Mouse (Mus musculus) intestine, embryonic 15.5 days (tissue): Measurements from ENCODE around the gene Rbfox1. TPM values are rescaled to one million over a fixed set of nuclear protein-coding genes. Genes with fewer than 3 reads are reported as not detected.

Source experiments
- ATAC-seq: fragments of 200-750 bp; cut with Nextera tagmentation; 2 replicates; pipeline ENCODE4 v1.8.0; 2017; ENCODE audit warnings: moderate TSS enrichment, moderate library complexity
- H3K27ac ChIP-seq: fragments of 300-500 bp; sonication (generic); 2 replicates; pipeline ENCODE4 v1.5.1; 2015; ENCODE audit warnings: mild to moderate bottlenecking, inconsistent platforms
- H3K27me3 ChIP-seq: fragments of 300-500 bp; sonication (generic); replicated peaks from 2 replicates; pipeline ENCODE4 v1.6.1; 2015; ENCODE audit warnings: inconsistent platforms
- H3K36me3 ChIP-seq: fragments of 300-500 bp; sonication (generic); 2 replicates; pipeline ENCODE4 v1.6.1; 2015; ENCODE audit warnings: inconsistent platforms
- H3K4me1 ChIP-seq: fragments of 300-500 bp; sonication (generic); replicated peaks from 2 replicates; pipeline ENCODE4 v1.6.1; 2015; ENCODE audit warnings: inconsistent platforms
- H3K4me2 ChIP-seq: fragments of 300-500 bp; sonication (generic); replicated peaks from 2 replicates; pipeline ENCODE4 v1.6.1; 2015; ENCODE audit warnings: mild to moderate bottlenecking, inconsistent platforms
- H3K4me3 ChIP-seq: fragments of 300-500 bp; sonication (generic); replicated peaks from 2 replicates; pipeline ENCODE4 v1.5.1; 2015; ENCODE audit warnings: inconsistent platforms
- H3K9ac ChIP-seq: fragments of 300-500 bp; sonication (generic); 2 replicates; pipeline ENCODE4 v1.6.1; 2015; ENCODE audit warnings: inconsistent platforms
- H3K9me3 ChIP-seq: fragments of 300-500 bp; sonication (generic); 2 replicates; pipeline ENCODE4 v1.6.1; 2016; ENCODE audit warnings: inconsistent platforms
- WGBS: fragments of 180-500 bp; shearing (Covaris S2); methylation state at CpG from one replicate; pipeline ENCODE4 v1.1.7; 2015; 5-methylcytosine and 5-hydroxymethylcytosine counted together
- polyA plus RNA-seq: library from polyadenylated mRNA; unstranded; fragments of >200 nt; fragmentation: Nextera tagmentation; extraction: Ambion mirVana; gene quantifications from 2 replicates; pipeline ENCODE4 v1.2.1, GENCODE M21; 2015

Gene Rbfox1
- polyA plus RNA-seq, 1 experiment from 2014 or later, result 3.3 TPM

GRCm38 (mm10) chr16:6719027-6719426, 833.9 kb downstream of the Rbfox1 start:
- Histone ChIP-seq H3K9me3 (no peaks in the 10 kb centered on the region), H3K4me2 (no peak overlapping the region), H3K27me3 (no peaks in the 10 kb centered on the region), H3K36me3 (no peaks in the 10 kb centered on the region), H3K9ac (no peak overlapping the region), H3K4me1 (no peaks in the 10 kb centered on the region), H3K4me3 (no peak overlapping the region), H3K27ac (no peak overlapping the region)
- ATAC-seq, result no peak
- 63% methylated on average over 8 of the region's 8 CpGs for WGBS

GRCm38 (mm10) chr16:6732646-6733045, 847.5 kb downstream of the Rbfox1 start:
- Histone ChIP-seq H3K36me3 (no peaks in the 10 kb centered on the region), H3K27me3 (no peaks in the 10 kb centered on the region), H3K9me3 (no peaks in the 10 kb centered on the region), H3K4me2 (no peak overlapping the region), H3K27ac (no peak overlapping the region), H3K9ac (no peak overlapping the region), H3K4me3 (no peak overlapping the region), H3K4me1 (no peaks in the 10 kb centered on the region)
- no peak for ATAC-seq
- WGBS, result 57% methylated on average over 4 of the region's 4 CpGs

GRCm38 (mm10) chr16:6733427-6733826, 848.3 kb downstream of the Rbfox1 start:
- Histone ChIP-seq H3K36me3 (no peaks in the 10 kb centered on the region), H3K27ac (no peak overlapping the region), H3K9me3 (no peaks in the 10 kb centered on the region), H3K27me3 (no peaks in the 10 kb centered on the region), H3K9ac (no peak overlapping the region), H3K4me1 (no peaks in the 10 kb centered on the region), H3K4me3 (no peak overlapping the region), H3K4me2 (no peak overlapping the region)
- 93% methylated on average over 3 of the region's 3 CpGs for WGBS
- ATAC-seq, result no peak

DNA sequence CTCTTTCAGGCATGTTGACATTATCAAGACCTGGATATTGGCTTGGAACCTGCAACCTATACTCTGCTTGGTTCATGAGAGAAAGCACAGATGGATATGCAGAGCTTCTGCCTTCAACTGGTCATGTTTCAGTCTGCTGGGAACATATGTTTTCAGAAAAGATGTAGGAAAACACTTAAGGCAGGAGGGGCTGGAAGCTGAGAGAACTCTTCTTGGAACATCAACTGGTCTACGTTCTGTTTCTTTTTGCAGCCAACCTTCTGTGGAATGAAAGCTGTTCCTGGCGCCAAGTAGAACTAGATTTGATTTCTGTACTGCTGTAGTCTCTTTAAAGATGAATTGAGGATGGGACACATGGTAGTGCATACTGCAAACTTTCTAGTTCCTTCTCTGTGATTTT, 851.4 kb downstream of the Rbfox1 start:
- H3K27ac ChIP-seq, result no peak overlapping the region

DNA sequence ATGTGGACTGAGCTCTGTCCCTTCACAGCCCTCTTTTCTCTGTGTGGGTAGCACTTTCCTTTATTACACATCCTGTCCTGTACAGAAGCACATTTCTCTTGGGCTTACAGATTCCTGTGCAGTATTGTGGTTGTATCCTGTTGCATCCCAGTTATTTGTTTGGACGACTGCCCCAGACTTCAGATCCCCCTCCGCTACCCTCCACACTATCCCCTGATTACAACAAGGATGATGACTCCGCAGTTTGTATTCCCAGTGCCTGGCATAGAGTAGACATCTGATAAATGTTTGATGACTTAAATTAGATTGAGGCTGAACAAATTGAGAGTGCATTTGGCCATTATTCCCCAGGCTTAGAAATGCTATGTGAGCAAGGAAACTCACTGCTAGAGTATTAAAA, 851.8 kb downstream of the Rbfox1 start:
- Histone ChIP-seq H3K4me2 (no peak overlapping the region), H3K4me1 (no peaks in the 10 kb centered on the region), H3K9me3 (no peaks in the 10 kb centered on the region), H3K9ac (no peak overlapping the region), H3K36me3 (no peaks in the 10 kb centered on the region), H3K27me3 (no peaks in the 10 kb centered on the region), H3K4me3 (no peak overlapping the region), H3K27ac (no peak overlapping the region)
- ATAC-seq, result no peak
- WGBS, result 78% methylated on average over 3 of the region's 3 CpGs

More for the DNA sequence above, 851.4 kb downstream of the Rbfox1 start:
- H3K27me3 ChIP-seq, result no peaks in the 10 kb centered on the region
- no peaks in the 10 kb centered on the region for H3K9me3 ChIP-seq
- 73% methylated on average over 2 of the region's 2 CpGs for WGBS
- H3K36me3 ChIP-seq, result no peaks in the 10 kb centered on the region
- H3K4me3 ChIP-seq, result no peak overlapping the region
- no peak overlapping the region for H3K4me2 ChIP-seq
- no peaks in the 10 kb centered on the region for H3K4me1 ChIP-seq
- no peak overlapping the region for H3K9ac ChIP-seq
- ATAC-seq, result no peak

DNA sequence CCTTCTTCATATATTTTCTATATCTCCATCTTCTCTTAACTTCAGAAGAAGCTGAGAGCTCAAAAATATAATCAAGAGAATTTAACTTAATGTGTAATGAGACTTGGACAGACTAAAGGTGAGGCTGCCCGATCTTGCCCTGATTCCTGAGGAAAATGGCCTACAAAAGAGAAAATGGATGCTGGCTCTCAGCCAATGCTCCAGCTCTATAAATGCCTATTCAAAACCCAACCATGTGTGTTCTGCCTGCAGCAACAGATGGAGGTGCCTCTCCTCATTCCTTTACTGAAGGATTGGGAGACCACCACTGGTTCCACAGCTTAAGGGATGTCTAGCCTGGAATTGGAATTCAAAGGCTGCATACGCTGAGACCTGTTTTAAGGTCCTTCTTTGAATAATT, 861.0 kb downstream of the Rbfox1 start:
- Histone ChIP-seq H3K4me2 (no peak overlapping the region), H3K9ac (no peak overlapping the region), H3K4me3 (no peak overlapping the region), H3K9me3 (no peaks in the 10 kb centered on the region), H3K4me1 (no peaks in the 10 kb centered on the region), H3K36me3 (no peaks in the 10 kb centered on the region), H3K27ac (no peak overlapping the region), H3K27me3 (no peaks in the 10 kb centered on the region)
- no peak for ATAC-seq
- 86% methylated on average over 2 of the region's 2 CpGs for WGBS

GRCm38 (mm10) chr16:6750491-6750890, 865.3 kb downstream of the Rbfox1 start:
- WGBS, result 70% methylated on average over 2 of the region's 2 CpGs
- Histone ChIP-seq H3K4me2 (no peak overlapping the region), H3K27ac (no peak overlapping the region), H3K9ac (no peak overlapping the region), H3K4me3 (no peak overlapping the region), H3K36me3 (no peaks in the 10 kb centered on the region), H3K27me3 (no peaks in the 10 kb centered on the region), H3K4me1 (no peaks in the 10 kb centered on the region), H3K9me3 (no peaks in the 10 kb centered on the region)
- ATAC-seq, result no peak

GRCm38 (mm10) chr16:6754847-6755246, 869.7 kb downstream of the Rbfox1 start:
- no peak for ATAC-seq
- H3K9me3 ChIP-seq, result no peaks in the 10 kb centered on the region
- H3K4me2 ChIP-seq, result no peak overlapping the region
- no peaks in the 10 kb centered on the region for H3K36me3 ChIP-seq
- H3K4me1 ChIP-seq, result no peaks in the 10 kb centered on the region
- WGBS, result 71% methylated on average over 3 of the region's 3 CpGs
- H3K27ac ChIP-seq, result no peak overlapping the region
- no peak overlapping the region for H3K9ac ChIP-seq
- H3K4me3 ChIP-seq, result no peak overlapping the region
- no peaks in the 10 kb centered on the region for H3K27me3 ChIP-seq

DNA sequence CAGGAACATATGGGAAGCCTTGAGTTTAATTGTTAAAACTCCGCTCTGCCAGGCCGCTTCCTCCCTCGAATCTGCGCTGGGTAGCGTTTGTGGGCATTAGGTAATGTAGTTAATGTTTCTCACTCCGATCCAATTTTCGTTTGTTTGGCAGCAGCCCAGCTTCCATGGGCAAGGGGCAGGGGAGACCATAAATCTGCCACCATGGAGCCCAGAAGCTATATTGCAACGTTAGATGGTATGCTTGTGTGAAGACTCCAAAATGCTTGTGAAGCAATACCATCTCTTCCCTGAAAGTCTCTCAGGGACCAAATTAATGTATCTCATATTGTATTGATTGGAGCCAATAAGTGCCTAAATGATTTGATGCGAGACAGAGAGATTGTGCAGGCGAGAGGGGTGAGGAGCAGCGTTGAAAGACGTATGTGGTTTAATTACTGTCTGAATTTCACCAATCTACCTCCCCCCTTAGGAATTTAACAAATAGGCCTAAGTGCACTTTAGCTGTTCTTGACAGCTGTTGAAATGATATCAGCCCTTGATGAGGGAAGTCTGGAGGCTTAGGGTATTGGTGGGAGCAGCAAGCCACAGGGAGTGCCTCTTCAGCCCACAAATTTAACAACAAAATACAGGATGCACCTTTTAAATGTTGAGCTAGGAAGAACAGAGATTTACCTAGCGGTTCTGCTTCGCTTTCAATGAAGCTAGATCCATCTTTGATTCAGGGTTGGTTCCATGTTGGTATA, 884.5 kb downstream of the Rbfox1 start:
- H3K36me3 ChIP-seq, result no peaks in the 10 kb centered on the region
- no peak overlapping the region for H3K27ac ChIP-seq
- H3K4me2 ChIP-seq, result no peak overlapping the region
- 59% methylated on average over 14 of the region's 14 CpGs for WGBS
- no peaks in the 10 kb centered on the region for H3K4me1 ChIP-seq
- no peak for ATAC-seq
- no peak overlapping the region for H3K9ac ChIP-seq
- H3K27me3 ChIP-seq, result no peaks in the 10 kb centered on the region
- no peak overlapping the region for H3K4me3 ChIP-seq
- no peaks in the 10 kb centered on the region for H3K9me3 ChIP-seq

DNA sequence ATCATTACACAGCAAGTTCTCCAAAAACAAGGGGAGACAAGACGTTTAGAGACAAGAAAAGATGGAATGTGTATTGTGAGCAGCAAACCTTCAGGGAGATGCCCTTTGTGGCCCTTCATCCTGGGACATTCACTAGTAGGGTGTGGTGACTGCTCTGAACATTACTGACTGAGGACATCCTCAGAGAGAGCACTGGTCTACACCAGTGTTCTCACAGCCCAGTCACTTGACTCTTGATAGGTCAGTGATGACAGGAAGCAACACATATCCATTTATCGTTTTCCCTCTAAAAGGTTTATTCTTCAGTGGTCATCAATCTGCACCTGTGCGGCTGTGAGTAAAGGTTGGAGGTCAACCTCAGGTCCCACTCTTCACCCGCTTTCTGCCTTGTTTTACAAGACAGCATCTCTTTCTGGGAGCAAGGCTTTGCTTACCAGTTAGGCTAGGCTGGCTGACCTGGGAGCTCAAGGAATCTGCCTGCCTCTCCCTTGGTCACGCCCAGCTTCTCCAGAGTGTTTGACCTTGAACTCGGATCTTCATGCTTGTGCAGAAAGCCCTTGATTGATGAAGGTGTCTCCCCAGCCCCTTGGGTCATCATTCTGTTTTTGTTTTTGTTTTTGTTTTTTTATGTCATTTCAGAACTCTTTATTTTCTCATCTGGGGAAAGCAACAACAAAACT, 892.5 kb downstream of the Rbfox1 start:
- WGBS, result 79% methylated on average over 6 of the region's 6 CpGs

GRCm38 (mm10) chr16:6784144-6784543, 899.0 kb downstream of the Rbfox1 start:
- H3K4me2 ChIP-seq, result no peak overlapping the region

More for the DNA sequence above, 892.5 kb downstream of the Rbfox1 start:
- H3K9ac ChIP-seq, result no peak overlapping the region
- no peak overlapping the region for H3K4me3 ChIP-seq
- no peaks in the 10 kb centered on the region for H3K36me3 ChIP-seq
- H3K9me3 ChIP-seq, result no peaks in the 10 kb centered on the region
- H3K27me3 ChIP-seq, result no peaks in the 10 kb centered on the region
- no peak overlapping the region for H3K4me2 ChIP-seq
- ATAC-seq, result no peak
- no peak overlapping the region for H3K27ac ChIP-seq
- H3K4me1 ChIP-seq, result no peaks in the 10 kb centered on the region

DNA sequence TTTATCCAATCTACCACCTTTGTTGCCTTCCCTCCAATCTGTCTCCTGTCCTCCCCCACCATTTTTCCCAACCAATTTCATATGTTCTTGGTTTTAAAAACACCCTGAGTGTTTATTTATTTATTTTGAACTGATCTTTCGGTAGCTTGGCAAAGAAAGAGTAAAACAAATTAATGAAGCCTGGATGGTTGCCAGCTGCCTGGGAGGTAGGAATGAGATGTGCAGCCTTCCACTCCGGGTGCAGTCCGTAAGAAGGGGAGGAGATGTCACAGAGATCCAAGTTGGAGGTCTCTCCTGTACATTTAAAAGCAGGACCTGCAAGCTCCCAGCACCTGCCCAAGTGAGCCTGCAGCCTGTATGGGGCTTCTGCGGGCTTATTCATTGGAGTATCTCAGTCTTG, 899.9 kb downstream of the Rbfox1 start:
- no peaks in the 10 kb centered on the region for H3K36me3 ChIP-seq
- no peaks in the 10 kb centered on the region for H3K9me3 ChIP-seq
- no peak overlapping the region for H3K4me3 ChIP-seq
- H3K9ac ChIP-seq, result no peak overlapping the region
- no peak overlapping the region for H3K4me2 ChIP-seq
- 53% methylated on average over 4 of the region's 4 CpGs for WGBS
- no peaks in the 10 kb centered on the region for H3K4me1 ChIP-seq
- H3K27ac ChIP-seq, result no peak overlapping the region
- ATAC-seq, result no peak
- H3K27me3 ChIP-seq, result no peaks in the 10 kb centered on the region

More at GRCm38 (mm10) chr16:6784144-6784543, 899.0 kb downstream of the Rbfox1 start:
- Histone ChIP-seq H3K27me3 (no peaks in the 10 kb centered on the region), H3K4me1 (no peaks in the 10 kb centered on the region), H3K4me3 (no peak overlapping the region), H3K36me3 (no peaks in the 10 kb centered on the region), H3K27ac (no peak overlapping the region), H3K9me3 (no peaks in the 10 kb centered on the region), H3K9ac (no peak overlapping the region)
- 58% methylated on average over 5 of the region's 5 CpGs for WGBS
- no peak for ATAC-seq

DNA sequence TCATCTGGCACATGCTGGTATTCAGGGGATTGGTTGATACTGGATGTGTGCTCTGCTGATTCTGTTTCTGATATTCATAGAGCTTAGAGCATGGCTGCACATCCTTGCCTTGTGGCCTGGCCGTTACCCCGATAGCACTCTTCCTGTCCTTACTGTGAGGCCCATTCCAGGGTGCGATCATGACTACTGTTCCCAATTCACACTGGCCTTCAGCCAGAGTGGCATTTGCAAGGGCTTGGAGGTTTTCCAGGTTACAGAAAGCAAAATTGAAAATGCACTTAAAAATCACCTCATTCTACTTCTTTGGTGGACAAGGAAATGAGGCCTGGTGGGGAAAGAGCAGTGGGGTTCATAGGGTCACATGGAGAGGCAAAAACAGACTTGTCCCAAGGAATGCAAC, 906.1 kb downstream of the Rbfox1 start:
- H3K9me3 ChIP-seq, result no peaks in the 10 kb centered on the region
- H3K4me2 ChIP-seq, result no peak overlapping the region
- WGBS, result 68% methylated on average over 3 of the region's 3 CpGs
- ATAC-seq, result no peak
- H3K27me3 ChIP-seq, result no peaks in the 10 kb centered on the region
- H3K36me3 ChIP-seq, result no peaks in the 10 kb centered on the region
- H3K4me1 ChIP-seq, result no peaks in the 10 kb centered on the region
- H3K9ac ChIP-seq, result no peak overlapping the region
- H3K4me3 ChIP-seq, result no peak overlapping the region
- no peak overlapping the region for H3K27ac ChIP-seq
